Mouse (Mus musculus): ENCODE measurements at regions not wholly inside any gene's neighbourhood (a gene's known extent, or its start where the extent isn't known, plus 50 kb on each side); places are given as distances from the start of the nearest gene placed in this dataset.

GRCm38 (mm10) chr8:64388299-64388698 lies 182.2 kb upstream of the Tll1 start:
- Histone ChIP-seq H3K36me3 (ENCODE audit: control insufficient read depth, insufficient read depth) (no peaks in the 10 kb centered on the region), H3ac (ENCODE audit: control insufficient read depth, insufficient read length, low read depth) (no peak overlapping the region), H3K79me3 (ENCODE audit: low read depth) (no peaks in the 10 kb centered on the region), H3K4me3 (ENCODE audit: insufficient read depth, poor library complexity, severe bottlenecking) (no peak overlapping the region), H3K79me2 (ENCODE audit: control insufficient read depth, insufficient read depth) (no peaks in the 10 kb centered on the region), H3K27me3 (ENCODE audit: control insufficient read depth, insufficient read depth, insufficient read length) (no peaks in the 10 kb centered on the region)
- TF ChIP-seq MAX (IDR thresholded peaks at IDR 0.05) = no peak
- no peak for TF ChIP-seq MYOG (IDR thresholded peaks at IDR 0.05; ENCODE audit: control insufficient read depth, extremely low read depth, insufficient read length)
- no peak for TF ChIP-seq MYOD1 (IDR thresholded peaks at IDR 0.05; ENCODE audit: control insufficient read depth, insufficient read length, low read depth)
- no peak for TF ChIP-seq FOSL1 (IDR thresholded peaks at IDR 0.05; ENCODE audit: insufficient read depth, low read length, poor library complexity, severe bottlenecking)
- no peak for TF ChIP-seq CTCF (IDR thresholded peaks at IDR 0.05; ENCODE audit: control insufficient read depth, insufficient read depth, insufficient read length)
- TF ChIP-seq CEBPB (IDR thresholded peaks at IDR 0.05; ENCODE audit: low read depth) = no peak
- no peak for TF ChIP-seq USF1 (IDR thresholded peaks at IDR 0.05; ENCODE audit: low read depth)

GRCm38 (mm10) chr8:64379732-64380349 lies 173.8 kb upstream of the Tll1 start:
- H3K4me3 ChIP-seq (ENCODE audit: insufficient read depth, poor library complexity, severe bottlenecking) = no peak overlapping the region
- no peak overlapping the region for H3ac ChIP-seq (ENCODE audit: control insufficient read depth, insufficient read length, low read depth)
- no peaks in the 10 kb centered on the region for H3K27me3 ChIP-seq (ENCODE audit: control insufficient read depth, insufficient read depth, insufficient read length)
- H3K79me2 ChIP-seq (ENCODE audit: control insufficient read depth, insufficient read depth) = no peaks in the 10 kb centered on the region
- no peaks in the 10 kb centered on the region for H3K79me3 ChIP-seq (ENCODE audit: low read depth)
- no peak for TF ChIP-seq MAX (IDR thresholded peaks at IDR 0.05)
- no peak for TF ChIP-seq FOSL1 (IDR thresholded peaks at IDR 0.05; ENCODE audit: insufficient read depth, low read length, poor library complexity, severe bottlenecking)
- TF ChIP-seq MYOD1 (IDR thresholded peaks at IDR 0.05; ENCODE audit: control insufficient read depth, insufficient read length, low read depth) = no peak
- no peak for TF ChIP-seq CEBPB (IDR thresholded peaks at IDR 0.05; ENCODE audit: low read depth)
- TF ChIP-seq CTCF (IDR thresholded peaks at IDR 0.05; ENCODE audit: control insufficient read depth, insufficient read depth, insufficient read length) = no peak
- TF ChIP-seq MYOG (IDR thresholded peaks at IDR 0.05; ENCODE audit: control insufficient read depth, extremely low read depth, insufficient read length) = no peak
- TF ChIP-seq USF1 (IDR thresholded peaks at IDR 0.05; ENCODE audit: low read depth) = no peak
- no peaks in the 10 kb centered on the region for H3K36me3 ChIP-seq (ENCODE audit: control insufficient read depth, insufficient read depth)

DNA sequence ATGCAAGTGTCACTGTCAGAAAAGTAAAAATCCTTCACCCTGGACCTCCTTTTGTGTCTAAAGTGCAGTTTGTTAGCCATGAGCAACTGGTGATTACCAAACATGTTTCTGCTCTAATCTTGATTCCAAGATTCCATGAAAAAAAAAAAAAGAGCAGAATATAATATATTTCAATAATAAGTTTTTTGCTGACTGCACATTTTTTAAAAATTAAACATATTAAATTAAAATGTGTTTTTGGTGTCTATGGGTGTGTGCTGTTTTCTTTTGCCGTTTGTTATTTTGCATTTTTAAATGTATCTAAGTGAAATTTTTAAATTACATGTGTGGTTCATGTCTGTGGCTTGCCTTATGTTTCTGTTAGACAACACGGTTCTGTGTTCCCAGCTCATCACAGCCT lies 171.8 kb upstream of the Tll1 start:
- TF ChIP-seq CEBPB (IDR thresholded peaks at IDR 0.05; ENCODE audit: low read depth) (no peak), CTCF (IDR thresholded peaks at IDR 0.05; ENCODE audit: control insufficient read depth, insufficient read depth, insufficient read length) (no peak)
- H3K27me3 ChIP-seq (ENCODE audit: control insufficient read depth, insufficient read depth, insufficient read length) = no peaks in the 10 kb centered on the region
- H3K36me3 ChIP-seq (ENCODE audit: control insufficient read depth, insufficient read depth) = no peaks in the 10 kb centered on the region
- no peaks in the 10 kb centered on the region for H3K79me3 ChIP-seq (ENCODE audit: low read depth)
- no peaks in the 10 kb centered on the region for H3K79me2 ChIP-seq (ENCODE audit: control insufficient read depth, insufficient read depth)
- no peak overlapping the region for H3K4me3 ChIP-seq (ENCODE audit: insufficient read depth, poor library complexity, severe bottlenecking)
- H3ac ChIP-seq (ENCODE audit: control insufficient read depth, insufficient read length, low read depth) = no peak overlapping the region

DNA sequence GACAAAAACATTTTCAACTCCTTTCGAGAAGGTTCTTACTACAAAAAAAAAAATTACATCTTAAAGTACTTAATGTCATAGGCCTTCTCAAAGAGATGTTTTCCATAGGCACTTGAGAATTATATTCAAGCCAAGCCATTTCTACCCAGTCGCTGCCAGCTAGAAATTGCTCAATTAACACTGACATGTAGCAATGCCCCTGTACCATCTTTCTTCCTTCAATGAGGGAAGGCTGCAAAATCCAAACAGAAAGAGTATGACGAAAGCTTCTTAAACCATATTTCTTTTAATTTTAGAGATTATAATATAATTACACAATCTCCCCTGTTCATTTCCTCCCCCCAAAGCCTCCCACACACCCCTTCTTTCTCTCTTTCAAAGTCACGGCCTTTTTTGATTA lies 169.4 kb upstream of the Tll1 start:
- Histone ChIP-seq H3ac (ENCODE audit: control insufficient read depth, insufficient read length, low read depth) (no peak overlapping the region), H3K4me3 (ENCODE audit: insufficient read depth, poor library complexity, severe bottlenecking) (no peak overlapping the region), H3K27me3 (ENCODE audit: control insufficient read depth, insufficient read depth, insufficient read length) (no peaks in the 10 kb centered on the region), H3K79me3 (ENCODE audit: low read depth) (no peaks in the 10 kb centered on the region), H3K36me3 (ENCODE audit: control insufficient read depth, insufficient read depth) (no peaks in the 10 kb centered on the region), H3K79me2 (ENCODE audit: control insufficient read depth, insufficient read depth) (no peaks in the 10 kb centered on the region)
- TF ChIP-seq USF1 (IDR thresholded peaks at IDR 0.05; ENCODE audit: low read depth) (no peak), CTCF (IDR thresholded peaks at IDR 0.05; ENCODE audit: control insufficient read depth, insufficient read depth, insufficient read length) (no peak), MYOG (IDR thresholded peaks at IDR 0.05; ENCODE audit: control insufficient read depth, extremely low read depth, insufficient read length) (no peak), CEBPB (IDR thresholded peaks at IDR 0.05; ENCODE audit: low read depth) (no peak), MAX (IDR thresholded peaks at IDR 0.05) (no peak), FOSL1 (IDR thresholded peaks at IDR 0.05; ENCODE audit: insufficient read depth, low read length, poor library complexity, severe bottlenecking) (no peak), MYOD1 (IDR thresholded peaks at IDR 0.05; ENCODE audit: control insufficient read depth, insufficient read length, low read depth) (no peak)

DNA sequence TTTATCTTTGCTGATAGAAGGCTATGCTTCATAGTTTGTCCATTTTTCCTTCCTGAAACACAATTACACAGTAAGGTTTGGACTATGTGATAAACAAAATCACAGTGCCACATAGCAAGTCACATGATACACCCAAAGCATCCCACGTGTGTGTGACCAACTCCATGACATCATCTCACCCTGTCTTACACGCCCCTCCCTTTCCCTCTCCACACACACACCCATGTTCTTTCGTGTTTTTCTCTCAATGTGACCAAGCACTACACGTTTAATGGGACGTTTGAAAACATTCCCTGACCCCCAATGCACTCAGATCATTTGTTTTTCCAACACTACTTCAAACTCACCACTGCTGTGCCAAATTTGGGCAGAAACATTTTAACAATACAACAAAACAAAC lies 168.9 kb upstream of the Tll1 start:
- H3K79me2 ChIP-seq (ENCODE audit: control insufficient read depth, insufficient read depth) = no peaks in the 10 kb centered on the region
- H3K79me3 ChIP-seq (ENCODE audit: low read depth) = no peaks in the 10 kb centered on the region
- H3K4me3 ChIP-seq (ENCODE audit: insufficient read depth, poor library complexity, severe bottlenecking) = no peak overlapping the region
- no peak overlapping the region for H3ac ChIP-seq (ENCODE audit: control insufficient read depth, insufficient read length, low read depth)
- H3K27me3 ChIP-seq (ENCODE audit: control insufficient read depth, insufficient read depth, insufficient read length) = no peaks in the 10 kb centered on the region
- no peaks in the 10 kb centered on the region for H3K36me3 ChIP-seq (ENCODE audit: control insufficient read depth, insufficient read depth)
- TF ChIP-seq MYOD1 (IDR thresholded peaks at IDR 0.05; ENCODE audit: control insufficient read depth, insufficient read length, low read depth) = no peak
- TF ChIP-seq MYOG (IDR thresholded peaks at IDR 0.05; ENCODE audit: control insufficient read depth, extremely low read depth, insufficient read length) = no peak
- TF ChIP-seq FOSL1 (IDR thresholded peaks at IDR 0.05; ENCODE audit: insufficient read depth, low read length, poor library complexity, severe bottlenecking) = no peak
- no peak for TF ChIP-seq MAX (IDR thresholded peaks at IDR 0.05)
- no peak for TF ChIP-seq CEBPB (IDR thresholded peaks at IDR 0.05; ENCODE audit: low read depth)
- no peak for TF ChIP-seq CTCF (IDR thresholded peaks at IDR 0.05; ENCODE audit: control insufficient read depth, insufficient read depth, insufficient read length)
- no peak for TF ChIP-seq USF1 (IDR thresholded peaks at IDR 0.05; ENCODE audit: low read depth)

DNA sequence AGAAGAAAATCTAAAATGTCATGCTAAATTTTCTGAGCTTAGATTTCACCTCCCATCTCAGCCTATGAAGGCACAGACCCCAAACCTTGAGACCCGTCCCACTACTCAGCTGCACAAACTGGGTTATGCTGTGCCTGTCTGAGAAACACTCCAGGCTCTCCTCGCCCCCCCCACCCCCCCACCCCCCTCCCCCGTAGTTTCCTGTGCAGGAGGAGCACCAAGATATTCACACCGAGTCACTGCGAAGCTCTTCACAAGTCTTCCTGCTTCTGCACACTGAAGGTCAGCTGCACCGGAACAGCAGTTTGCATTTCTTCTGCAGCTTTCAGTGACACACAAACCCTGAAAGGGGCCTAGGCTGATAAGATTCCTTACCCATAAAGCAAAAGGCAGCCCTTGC lies 163.9 kb upstream of the Tll1 start:
- Histone ChIP-seq H3K27me3 (ENCODE audit: control insufficient read depth, insufficient read depth, insufficient read length) (no peaks in the 10 kb centered on the region), H3ac (ENCODE audit: control insufficient read depth, insufficient read length, low read depth) (no peak overlapping the region), H3K36me3 (ENCODE audit: control insufficient read depth, insufficient read depth) (no peaks in the 10 kb centered on the region), H3K79me2 (ENCODE audit: control insufficient read depth, insufficient read depth) (no peaks in the 10 kb centered on the region), H3K79me3 (ENCODE audit: low read depth) (no peaks in the 10 kb centered on the region), H3K4me3 (ENCODE audit: insufficient read depth, poor library complexity, severe bottlenecking) (no peak overlapping the region)
- TF ChIP-seq FOSL1 (IDR thresholded peaks at IDR 0.05; ENCODE audit: insufficient read depth, low read length, poor library complexity, severe bottlenecking) (no peak), MAX (IDR thresholded peaks at IDR 0.05) (no peak), MYOG (IDR thresholded peaks at IDR 0.05; ENCODE audit: control insufficient read depth, extremely low read depth, insufficient read length) (no peak), USF1 (IDR thresholded peaks at IDR 0.05; ENCODE audit: low read depth) (no peak), CEBPB (IDR thresholded peaks at IDR 0.05; ENCODE audit: low read depth) (no peak), MYOD1 (IDR thresholded peaks at IDR 0.05; ENCODE audit: control insufficient read depth, insufficient read length, low read depth) (no peak), CTCF (IDR thresholded peaks at IDR 0.05; ENCODE audit: control insufficient read depth, insufficient read depth, insufficient read length) (no peak)
